Mouse (Mus musculus) NIH3T3 (cell line): ENCODE results near the gene Fat3.
A peak's percentile ranks its signal among the peaks of the same experiment; 100 is the strongest.

Experiments used
- DNase-seq: peaks from one replicate; pipeline ENCODE4 v3.0.0-alpha.2; 2012; ENCODE audit warnings: low read depth

Fat3 gene

DNA sequence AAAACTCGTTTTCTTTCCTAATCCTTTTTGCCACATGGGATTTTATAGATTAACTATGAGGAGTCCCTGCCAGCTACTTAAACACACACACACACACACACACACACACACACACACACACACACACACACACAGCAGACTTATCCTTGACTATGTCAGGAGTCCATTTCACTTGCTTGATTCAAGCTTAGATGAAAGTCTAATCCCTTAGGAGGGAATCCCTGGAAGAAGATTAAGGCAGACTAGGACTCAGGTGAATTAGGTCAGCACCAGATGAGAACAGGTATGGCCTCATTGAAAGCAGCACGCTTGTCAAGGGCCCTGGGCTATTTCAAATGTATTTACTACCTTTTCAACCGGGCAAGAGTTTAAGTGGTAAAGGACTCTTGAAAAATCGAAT, 553.0 kb downstream of the Fat3 start:
- no peak for DNase-seq

- no peak for DNase-seq
These were observed 556.9 kb downstream of the Fat3 start for GRCm38 (mm10) chr9:15944182-15944581.

- no peak for DNase-seq
These were observed 557.5 kb downstream of the Fat3 start for GRCm38 (mm10) chr9:15943486-15944153.

- DNase-seq: no peak
These were observed 559.3 kb downstream of the Fat3 start for GRCm38 (mm10) chr9:15941818-15942217.

DNA sequence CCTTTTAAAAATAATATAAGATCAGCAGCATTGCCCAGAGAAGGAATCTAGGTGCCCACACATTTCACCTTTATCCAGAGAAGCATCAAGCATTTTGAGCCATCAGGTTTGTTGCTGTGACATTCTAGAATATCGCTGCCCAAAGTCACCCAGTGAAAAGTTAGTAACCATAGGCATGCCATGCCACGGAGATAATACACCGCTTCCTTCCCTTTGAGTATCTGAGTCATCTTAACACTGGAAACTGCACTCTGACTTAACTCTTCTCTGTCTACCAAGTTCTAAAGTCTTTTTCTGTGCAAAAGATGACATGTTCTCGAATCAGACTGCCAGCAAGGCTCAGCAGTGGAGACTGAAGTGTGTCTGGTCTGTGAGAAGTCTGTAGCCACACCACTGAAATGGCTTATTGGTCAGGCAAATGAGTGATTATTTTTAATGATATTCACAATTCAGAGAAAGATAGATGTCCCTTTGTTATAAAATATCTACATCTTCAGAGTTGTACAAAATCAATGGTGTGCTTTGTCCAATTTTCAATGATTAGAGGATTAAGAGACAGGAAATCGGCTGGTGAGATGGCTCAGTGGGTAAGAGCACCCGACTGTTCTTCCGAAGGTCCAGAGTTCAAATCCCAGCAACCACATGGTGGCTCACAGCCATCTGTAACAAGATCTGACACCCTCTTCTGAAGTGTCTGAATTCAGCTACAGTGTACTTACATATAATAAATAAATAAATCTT, 560.0 kb downstream of the Fat3 start:
- DNase-seq: no peak

- DNase-seq: peak; percentile 2
These were observed 561.5 kb downstream of the Fat3 start for GRCm38 (mm10) chr9:15939594-15939993.

DNA sequence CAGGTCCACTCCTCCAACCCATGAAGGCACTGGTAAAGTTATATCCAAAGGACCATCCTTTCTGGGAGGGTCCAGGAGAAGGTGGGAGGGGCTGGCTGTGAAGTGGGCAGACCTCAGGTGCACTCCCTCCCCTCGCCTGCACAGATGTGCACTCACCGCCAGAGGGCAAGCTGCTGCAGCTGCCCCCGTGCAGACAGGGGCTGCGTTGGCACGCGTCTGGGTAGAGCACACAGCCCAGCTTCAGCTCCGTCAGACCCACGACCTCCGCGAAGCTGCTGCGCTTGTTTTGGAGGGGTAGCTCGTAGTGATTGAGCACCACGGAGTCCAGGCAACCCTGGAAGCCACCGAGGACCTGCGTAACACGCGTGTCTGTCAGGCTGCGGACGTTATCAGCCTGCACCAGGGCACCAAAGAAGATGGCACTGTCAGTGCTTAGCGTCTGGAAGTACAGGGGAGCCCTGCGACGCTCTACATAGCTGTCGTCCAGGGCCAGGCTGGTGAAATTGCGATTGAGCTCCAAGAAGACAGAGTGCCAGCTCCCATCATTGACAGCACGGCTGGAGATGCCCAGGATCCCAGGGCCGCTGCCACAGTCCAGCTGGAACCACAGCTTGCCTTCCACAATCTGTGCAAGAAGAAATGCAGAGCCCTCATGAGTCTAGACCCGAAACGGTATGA, 563.1 kb downstream of the Fat3 start:
- DNase-seq: no peak

- no peak for DNase-seq
These were observed 570.1 kb downstream of the Fat3 start for GRCm38 (mm10) chr9:15930928-15931443.

DNA sequence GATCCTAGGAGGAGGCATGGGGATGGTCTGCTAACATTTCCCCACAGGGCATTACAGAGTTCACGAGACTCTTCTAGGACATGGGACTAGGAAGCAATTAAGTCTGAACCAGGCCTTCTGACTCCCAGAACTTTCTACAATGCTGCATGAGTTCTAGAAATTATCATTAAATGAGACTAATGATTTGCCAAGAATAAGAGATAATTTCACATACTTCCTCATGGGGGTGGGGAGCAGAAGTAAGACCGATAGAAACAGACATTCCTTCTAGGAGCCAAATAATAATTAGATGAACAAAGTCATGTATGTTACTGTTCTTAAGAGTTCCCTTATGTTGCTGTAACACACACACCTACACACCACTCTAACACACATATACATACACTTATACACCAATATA, 572.8 kb downstream of the Fat3 start:
- no peak for DNase-seq

DNA sequence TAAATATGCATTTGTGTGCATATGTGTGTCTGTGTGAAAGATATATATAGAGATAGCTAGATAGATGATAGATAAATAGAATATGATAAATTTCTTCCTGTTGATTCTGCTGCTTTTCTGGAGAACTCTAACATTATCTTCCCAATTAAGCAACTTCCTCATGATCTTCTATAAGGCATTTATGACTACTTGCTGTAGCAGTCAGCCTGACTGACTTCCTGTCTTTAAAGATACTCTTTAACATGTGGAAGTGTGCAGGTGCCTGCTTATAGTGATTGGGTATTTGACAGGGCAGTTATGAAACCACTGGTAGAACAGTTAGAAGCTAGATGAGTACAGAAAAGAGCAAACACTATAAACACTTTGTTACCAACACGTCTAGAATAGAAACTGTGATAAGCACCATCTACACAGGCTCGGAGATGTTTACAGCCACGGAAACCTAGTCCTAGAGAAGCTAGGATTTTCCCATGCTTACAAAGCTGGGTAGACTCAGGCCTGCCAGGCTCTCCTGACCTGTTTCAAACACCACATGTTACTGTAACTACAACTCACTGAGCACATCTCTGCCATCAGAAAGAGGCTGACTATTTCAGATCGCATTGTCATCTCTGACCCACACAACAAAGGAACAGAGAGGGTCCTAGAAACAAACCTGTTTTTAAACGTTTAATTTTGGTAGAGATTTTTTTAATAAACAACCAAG, 573.6 kb downstream of the Fat3 start:
- no peak for DNase-seq

- DNase-seq: no peak
These were observed 575.8 kb downstream of the Fat3 start for GRCm38 (mm10) chr9:15925237-15925636.

- no peak for DNase-seq
These were observed 580.8 kb downstream of the Fat3 start for GRCm38 (mm10) chr9:15920271-15920670.

DNA sequence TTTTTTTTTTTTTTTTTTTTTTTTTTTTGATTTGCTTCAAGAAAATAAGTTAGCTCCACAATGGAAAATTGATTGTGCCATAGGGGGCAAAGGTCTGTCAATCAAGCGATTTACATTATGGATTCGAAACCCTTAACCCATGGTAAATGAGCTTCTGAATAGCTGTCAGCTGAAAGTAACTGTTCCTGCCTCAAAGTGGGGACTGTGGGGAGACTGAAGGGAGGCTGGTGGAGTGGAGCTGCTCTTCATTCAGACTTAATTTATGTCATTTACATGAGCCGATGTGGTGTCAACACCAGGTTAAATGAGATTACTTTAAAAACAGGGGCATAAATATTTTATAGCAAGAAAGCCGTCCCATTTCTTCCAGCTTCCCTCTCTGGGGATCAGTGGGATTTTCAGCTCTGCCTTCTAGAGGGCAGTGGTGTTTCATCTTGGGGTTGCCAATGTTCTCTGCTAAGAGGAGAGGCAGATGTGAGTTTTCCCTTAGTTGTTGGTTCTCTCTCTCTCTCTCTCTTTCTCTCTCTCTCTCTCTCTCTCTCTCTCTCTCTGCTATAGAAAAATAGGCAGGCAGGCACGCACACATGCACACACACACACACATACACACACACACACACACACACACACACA, 581.6 kb downstream of the Fat3 start:
- no peak for DNase-seq

GRCm38 (mm10) chr9:15916600-15916999, 584.5 kb downstream of the Fat3 start:
- DNase-seq: no peak

- DNase-seq: no peak
These were observed 588.4 kb downstream of the Fat3 start for GRCm38 (mm10) chr9:15912735-15913134.

DNA sequence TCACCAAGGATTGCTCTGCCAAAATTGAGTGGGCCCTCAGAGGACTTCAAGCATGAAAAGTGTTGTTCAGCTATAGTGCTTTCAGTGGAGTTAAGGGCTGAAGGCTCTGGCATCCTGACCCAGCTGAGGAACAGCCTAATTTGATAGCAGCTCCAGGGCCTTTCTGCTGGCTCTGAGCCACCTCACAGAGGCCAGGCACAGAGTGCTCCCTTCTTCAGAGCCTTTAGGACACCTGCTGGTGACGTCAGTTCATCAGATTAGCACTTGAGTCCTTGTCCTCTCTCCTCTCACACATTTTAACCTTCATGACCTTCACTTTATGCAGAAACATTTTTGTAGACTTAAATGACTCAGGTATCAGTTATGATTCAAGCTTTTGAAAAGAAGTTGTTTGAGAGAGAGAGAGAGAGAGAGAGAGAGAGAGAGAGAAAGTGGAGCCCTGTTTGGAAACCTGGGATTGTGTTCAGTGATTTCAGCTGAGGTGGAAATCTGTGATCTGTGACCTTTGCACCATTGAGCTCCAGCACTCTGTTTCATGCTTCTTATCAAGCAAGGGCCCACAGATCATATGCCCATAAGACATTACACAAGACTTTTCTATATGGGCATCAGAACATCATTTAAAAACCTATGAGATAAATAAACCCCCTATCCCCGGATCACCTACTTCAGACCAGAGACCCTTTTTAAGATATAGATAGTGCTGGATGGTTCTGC, 591.5 kb downstream of the Fat3 start:
- DNase-seq: no peak

GRCm38 (mm10) chr9:15903948-15904750, 596.9 kb downstream of the Fat3 start:
- DNase-seq: no peak

DNA sequence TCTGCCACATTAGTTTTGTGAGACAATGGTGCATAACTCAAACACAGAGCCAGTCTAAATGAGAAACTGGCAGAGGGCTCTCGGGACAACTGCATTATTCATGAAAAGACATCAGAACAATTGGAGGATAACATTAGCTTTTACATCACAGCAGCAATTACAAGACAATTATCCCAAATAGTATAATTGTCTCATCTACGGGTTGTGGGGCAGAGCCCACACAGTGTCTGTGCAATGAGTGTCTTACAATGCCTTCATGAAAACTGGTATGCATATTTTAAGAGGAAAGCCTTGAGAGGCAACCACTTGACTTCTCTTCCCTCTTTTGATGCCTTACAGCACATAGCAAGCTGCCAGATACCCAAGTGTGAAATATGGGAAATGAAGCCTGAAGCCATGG, 603.0 kb downstream of the Fat3 start:
- DNase-seq: no peak

DNA sequence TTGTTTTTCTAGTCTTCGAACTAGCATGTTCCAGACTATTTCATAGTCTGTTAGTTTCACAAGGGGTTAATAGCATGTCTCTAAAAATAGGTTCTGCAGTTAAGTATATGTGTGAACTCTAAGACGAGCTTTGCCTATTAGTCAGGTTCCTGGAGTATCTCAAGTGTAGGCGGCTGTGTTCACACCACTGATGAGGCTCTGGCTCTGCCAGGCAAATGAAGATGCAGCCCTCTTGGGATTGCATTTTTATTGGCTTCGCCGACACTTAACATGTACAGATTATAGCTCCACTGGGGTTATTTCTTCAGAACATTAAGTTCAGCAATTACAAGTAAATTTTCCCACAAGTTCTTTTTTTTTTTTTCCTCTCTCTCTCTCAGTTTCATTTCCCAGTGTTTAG, 614.3 kb downstream of the Fat3 start:
- DNase-seq: no peak

- no peak for DNase-seq
These were observed 620.3 kb downstream of the Fat3 start for GRCm38 (mm10) chr9:15880754-15881153.
